Mouse (Mus musculus) midbrain, embryonic 14.5 days (tissue): ENCODE measurements around the gene Ripply2. TPM values are rescaled to one million over a fixed set of nuclear protein-coding genes. Genes with fewer than 3 reads are reported as not detected.
A peak's percentile ranks its signal among the peaks of the same experiment; 100 is the strongest.

ENCODE experiments used
- ATAC-seq: fragments of 200-750 bp; cut with Nextera tagmentation; 2 replicates; pipeline ENCODE4 v1.8.0; 2017; ENCODE audit warnings: moderate number of reproducible peaks, moderate library complexity; ENCODE audit not compliant: low FRiP score, low TSS enrichment
- DNase-seq: peaks from one replicate; pipeline ENCODE4 v3.0.0-alpha.2; 2015
- H3K27ac ChIP-seq: fragments of 300-500 bp; sonication (generic); replicated peaks from 2 replicates; pipeline ENCODE4 v1.5.1; 2014; ENCODE audit warnings: mild to moderate bottlenecking, low read depth, low read length, moderate library complexity
- H3K27me3 ChIP-seq: fragments of 300-500 bp; sonication (generic); 2 replicates; pipeline ENCODE4 v1.6.1; 2014; ENCODE audit warnings: low read length, control low read depth, mixed read lengths; ENCODE audit not compliant: control insufficient read depth, insufficient read depth
- H3K36me3 ChIP-seq: fragments of 300-500 bp; sonication (generic); 2 replicates; pipeline ENCODE4 v1.6.1; 2014; ENCODE audit warnings: low read length, control low read depth; ENCODE audit not compliant: control insufficient read depth, insufficient read depth
- H3K4me1 ChIP-seq: fragments of 300-500 bp; sonication (generic); 2 replicates; pipeline ENCODE4 v1.6.1; 2014; ENCODE audit warnings: mild to moderate bottlenecking, antibody characterized with exemption, low read length, control low read depth; ENCODE audit not compliant: control insufficient read depth, insufficient read depth
- H3K4me2 ChIP-seq: fragments of 300-500 bp; sonication (generic); 2 replicates; pipeline ENCODE4 v1.6.1; 2014; ENCODE audit warnings: mild to moderate bottlenecking, low read length, moderate library complexity
- H3K4me3 ChIP-seq: fragments of 300-500 bp; sonication (generic); replicated peaks from 2 replicates; pipeline ENCODE4 v1.5.1; 2014; ENCODE audit warnings: low read depth, low read length
- H3K9ac ChIP-seq: fragments of 300-500 bp; sonication (generic); replicated peaks from 2 replicates; pipeline ENCODE4 v1.6.1; 2014; ENCODE audit warnings: mild to moderate bottlenecking, low read length, moderate library complexity
- H3K9me3 ChIP-seq: fragments of 300-500 bp; sonication (generic); 2 replicates; pipeline ENCODE4 v1.6.1; 2016; ENCODE audit warnings: low read length, control low read depth, mixed read lengths; ENCODE audit not compliant: control insufficient read depth
- WGBS: fragments of 180-500 bp; shearing (Covaris S2); extraction: QIAGEN DNeasy Blood & Tissue Kit; methylation state at CpG from one replicate; pipeline ENCODE4 v1.1.7; 2014; 5-methylcytosine and 5-hydroxymethylcytosine counted together
- polyA plus RNA-seq: library from polyadenylated mRNA; unstranded; fragments of >200 nt; fragmentation: Nextera tagmentation; extraction: Ambion mirVana; gene quantifications from 2 replicates; pipeline ENCODE4 v1.2.1, GENCODE M21; 2014

Gene Ripply2
- polyA plus RNA-seq, 1 experiment from 2014 or later: 9.9 TPM

- peaks cover 24% of the 10 kb centered on the region for H3K36me3 ChIP-seq
- no peak overlapping the region for H3K27ac ChIP-seq
- H3K4me1 ChIP-seq: no peaks in the 10 kb centered on the region
- H3K9me3 ChIP-seq: no peaks in the 10 kb centered on the region
- H3K27me3 ChIP-seq: no peaks in the 10 kb centered on the region
- WGBS: 75% methylated on average over 4 of the region's 4 CpGs
- H3K9ac ChIP-seq: no peak overlapping the region
- ATAC-seq (no peak), DNase-seq (peak; percentile 19)
- no peak overlapping the region for H3K4me2 ChIP-seq
- no peak overlapping the region for H3K4me3 ChIP-seq
Observed at GRCm38 (mm10) chr9:87049425-87049824, 34.1 kb downstream of the Ripply2 start.

DNA sequence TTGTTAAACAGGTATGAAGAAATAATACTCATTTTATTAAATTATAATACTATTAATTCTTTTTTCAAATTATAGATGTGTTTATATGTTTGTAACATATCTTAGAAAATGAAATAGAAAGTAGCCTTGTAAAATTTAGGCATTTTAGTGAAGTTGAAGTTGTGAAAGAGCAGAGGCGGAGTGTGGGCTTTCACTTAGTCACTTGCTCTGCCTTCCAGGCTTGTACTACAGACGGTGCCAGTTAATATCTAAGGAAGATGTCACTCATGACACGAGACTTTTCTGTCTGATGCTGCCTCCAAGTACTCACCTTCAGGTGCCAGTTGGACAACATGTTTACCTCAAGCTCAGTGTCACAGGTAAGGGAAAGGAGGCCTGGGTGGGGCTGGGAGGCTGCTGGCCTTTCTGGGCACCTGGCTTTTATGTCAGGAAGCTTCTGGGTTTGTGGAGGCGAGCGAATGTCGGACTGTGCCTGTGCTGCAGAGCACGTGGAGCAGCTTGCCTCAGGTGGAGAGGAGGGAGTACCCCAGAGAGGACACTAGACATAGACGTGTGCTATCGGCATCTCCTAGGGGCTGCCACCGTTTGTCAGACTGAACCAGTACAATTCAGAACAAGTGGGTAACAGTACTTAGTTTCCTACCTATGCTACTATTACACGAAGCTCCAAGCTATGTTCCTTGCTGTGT lies 40.4 kb downstream of the Ripply2 start:
- H3K27ac ChIP-seq: no peak overlapping the region
- H3K9me3 ChIP-seq: no peaks in the 10 kb centered on the region
- no peaks in the 10 kb centered on the region for H3K4me1 ChIP-seq
- H3K4me3 ChIP-seq: no peak overlapping the region
- no peak overlapping the region for H3K9ac ChIP-seq
- DNase-seq: no peak
- H3K4me2 ChIP-seq: no peak overlapping the region
- 91% methylated on average over 11 of the region's 11 CpGs for WGBS
- H3K27me3 ChIP-seq: no peaks in the 10 kb centered on the region
- ATAC-seq: no peak
- H3K36me3 ChIP-seq: peaks cover 38% of the 10 kb centered on the region

- peak; percentile 53 for DNase-seq
- 80% methylated on average over 5 of the region's 5 CpGs for WGBS
- H3K36me3 ChIP-seq: peaks cover 43% of the 10 kb centered on the region
Observed at GRCm38 (mm10) chr9:87062337-87062736, 47.0 kb downstream of the Ripply2 start.

DNA sequence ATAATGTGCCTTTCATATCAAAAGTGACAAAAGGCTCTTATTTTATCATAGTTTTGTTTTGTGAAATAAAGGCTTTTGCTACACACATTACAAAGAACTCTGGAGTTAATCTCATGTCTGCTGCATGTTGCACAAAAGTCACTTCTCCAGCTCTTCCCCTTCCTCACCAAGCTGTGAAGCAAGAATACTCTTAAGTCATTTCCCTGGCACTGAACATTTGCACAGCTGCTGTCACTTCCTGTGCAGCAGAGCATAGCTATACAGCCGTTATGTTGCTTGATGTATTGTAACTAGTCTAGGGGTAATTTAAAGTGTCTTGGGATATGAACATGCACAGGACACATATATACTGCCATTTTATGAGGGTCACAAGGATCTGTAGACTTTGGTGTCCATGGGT lies 52.8 kb downstream of the Ripply2 start:
- Histone ChIP-seq H3K27ac (no peak overlapping the region), H3K9ac (no peak overlapping the region), H3K4me1 (no peaks in the 10 kb centered on the region), H3K4me2 (no peak overlapping the region), H3K27me3 (no peaks in the 10 kb centered on the region), H3K4me3 (no peak overlapping the region), H3K36me3 (peaks cover 35% of the 10 kb centered on the region), H3K9me3 (no peaks in the 10 kb centered on the region)
- ATAC-seq: no peak
- 91% methylated on average over 1 of the region's 1 CpGs for WGBS
- DNase-seq: no peak

More at GRCm38 (mm10) chr9:87062337-87062736, 47.0 kb downstream of the Ripply2 start:
- Histone ChIP-seq H3K27ac (no peak overlapping the region), H3K9me3 (no peaks in the 10 kb centered on the region), H3K4me2 (no peak overlapping the region), H3K27me3 (no peaks in the 10 kb centered on the region), H3K4me1 (no peaks in the 10 kb centered on the region), H3K4me3 (no peak overlapping the region), H3K9ac (no peak overlapping the region)
- no peak for ATAC-seq

Other genes with a start within 250 kb of the Ripply2 start
- 87.1 and 103 TPM in 2 replicates for gene Snap91, start 134.9 kb upstream of the Ripply2 start, polyA plus RNA-seq
- gene Cyb5r4, start 6.5 kb downstream of the Ripply2 start, polyA plus RNA-seq: 59.4 and 69.7 TPM in 2 replicates
- gene Mrap2, start 128.8 kb downstream of the Ripply2 start, polyA plus RNA-seq: 0.89 and 1.6 TPM in 2 replicates
- gene Cep162, start 240.0 kb downstream of the Ripply2 start, polyA plus RNA-seq: 6.9 and 9.0 TPM in 2 replicates